Mouse (Mus musculus) myocyte (in vitro differentiated cells): ENCODE data around the gene Fshb. TPM values are rescaled to one million over a fixed set of nuclear protein-coding genes. Genes with fewer than 3 reads are reported as not detected.

Experiments used
- H3K27me3 ChIP-seq: one replicate; pipeline ENCODE4 v1.6.1; 2011; ENCODE audit not compliant: control insufficient read depth, insufficient read depth, insufficient read length
- H3K36me3 ChIP-seq: one replicate; pipeline ENCODE4 v1.6.1; 2011; ENCODE audit not compliant: control insufficient read depth, insufficient read depth
- H3K4me2 ChIP-seq: one replicate; pipeline ENCODE4 v1.6.1; 2011; ENCODE audit warnings: low read depth, control low read depth
- H3K4me3 ChIP-seq: one replicate; pipeline ENCODE4 v1.5.1; 2011; ENCODE audit warnings: mild to moderate bottlenecking, control low read depth, moderate library complexity
- H3K79me2 ChIP-seq: one replicate; pipeline ENCODE4 v1.6.1; 2011; ENCODE audit not compliant: control insufficient read depth, insufficient read depth
- H3ac ChIP-seq: one replicate; pipeline ENCODE4 v1.6.1; 2011; ENCODE audit not compliant: control insufficient read depth, insufficient read length
- CEBPB ChIP-seq: IDR thresholded peaks from 2 replicates; pipeline ENCODE4 v1.6.1; 2011; ENCODE audit warnings: mild to moderate bottlenecking, moderate library complexity; ENCODE audit not compliant: poor library complexity, insufficient read depth, severe bottlenecking
- E2F4 ChIP-seq: IDR thresholded peaks from one replicate; pipeline ENCODE4 v1.6.1; 2011; ENCODE audit warnings: mild to moderate bottlenecking, control low read depth, moderate library complexity; ENCODE audit not compliant: insufficient read depth
- MAX ChIP-seq: IDR thresholded peaks from one replicate; pipeline ENCODE4 v1.6.1; 2011; ENCODE audit warnings: low read depth, mild to moderate bottlenecking, control low read depth
- MYOD1 ChIP-seq, 3 experiments: IDR thresholded peaks; one replicate each; pipeline ENCODE4 v1.6.1; 2011; ENCODE audit warnings: control low read depth in 2 of 3, low read depth in 2 of 3, mild to moderate bottlenecking in 2 of 3, moderate library complexity in 1 of 3; ENCODE audit not compliant: insufficient read length in 2 of 3, control insufficient read depth in 1 of 3
- MYOG ChIP-seq, 3 experiments: IDR thresholded peaks; one replicate each; pipeline ENCODE4 v1.6.1; 2011; ENCODE audit warnings: control low read depth in 2 of 3, low read depth in 2 of 3, mild to moderate bottlenecking in 2 of 3; ENCODE audit not compliant: insufficient read length in 2 of 3, control insufficient read depth in 1 of 3, insufficient read depth in 1 of 3
- POLR2A ChIP-seq: IDR thresholded peaks from one replicate; pipeline ENCODE4 v1.6.1; 2011; ENCODE audit warnings: low read depth, mild to moderate bottlenecking, control low read depth, moderate library complexity; ENCODE audit not compliant: insufficient read length
- POLR2AphosphoS2 ChIP-seq: IDR thresholded peaks from one replicate; pipeline ENCODE4 v1.6.1; 2011; ENCODE audit warnings: low read depth, control low read depth; ENCODE audit not compliant: insufficient read length
- REST ChIP-seq: IDR thresholded peaks from one replicate; pipeline ENCODE4 v1.6.1; 2011; ENCODE audit warnings: mild to moderate bottlenecking, control low read depth, moderate library complexity; ENCODE audit not compliant: insufficient read depth, insufficient read length
- SRF ChIP-seq: IDR thresholded peaks from one replicate; pipeline ENCODE4 v1.6.1; 2011; ENCODE audit warnings: low read depth; ENCODE audit not compliant: control insufficient read depth, insufficient read length
- TCF12 ChIP-seq: IDR thresholded peaks from one replicate; pipeline ENCODE4 v1.6.1; 2011; ENCODE audit warnings: mild to moderate bottlenecking, control low read depth; ENCODE audit not compliant: poor library complexity, insufficient read depth, severe bottlenecking
- TCF3 ChIP-seq: IDR thresholded peaks from one replicate; pipeline ENCODE4 v1.6.1; 2011; ENCODE audit warnings: low read depth, control low read depth; ENCODE audit not compliant: insufficient read length
- USF1 ChIP-seq: IDR thresholded peaks from one replicate; pipeline ENCODE4 v1.6.1; 2011; ENCODE audit warnings: low read depth, mild to moderate bottlenecking, control low read depth, moderate library complexity
- polyA plus RNA-seq: library from polyadenylated mRNA; unstranded; fragments of >200 nt; fragmentation: generic; extraction: Trizol; gene quantifications from one replicate; pipeline ENCODE4 v1.2.1, GENCODE M21; 2012; ENCODE audit warnings: missing spikeins

Gene Fshb
- polyA plus RNA-seq, 1 experiment, result not detected

DNA sequence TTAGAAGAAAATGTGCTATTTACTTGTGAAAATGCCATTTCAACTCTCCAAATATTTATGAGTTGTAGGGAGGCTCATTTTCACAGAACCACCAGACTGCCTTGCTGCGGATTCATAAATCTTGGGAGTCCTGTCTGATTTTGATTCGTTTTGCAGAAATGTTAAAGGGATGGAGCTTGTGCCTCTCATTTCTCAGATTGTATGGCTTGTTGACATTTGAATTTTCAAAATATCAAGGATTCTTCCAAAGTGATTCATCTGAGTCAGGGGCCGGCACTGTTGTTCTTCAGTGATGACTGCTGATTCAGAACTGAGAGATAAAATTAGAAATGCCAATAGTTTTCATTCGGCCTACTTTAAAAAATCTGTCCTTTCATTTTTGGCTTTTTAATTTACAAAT, 18.6 kb downstream of the Fshb start:
- H3K27me3 ChIP-seq, result no peaks in the 10 kb centered on the region
- H3K79me2 ChIP-seq, result no peaks in the 10 kb centered on the region
- no peaks in the 10 kb centered on the region for H3K36me3 ChIP-seq
- no peak overlapping the region for H3ac ChIP-seq
- TF ChIP-seq POLR2A, result no peak
- TF ChIP-seq REST, result no peak
- TF ChIP-seq TCF3, result no peak
- TF ChIP-seq USF1, result no peak
- TF ChIP-seq SRF, result no peak
- TF ChIP-seq MYOG (IDR thresholded peaks at IDR 0.05; ENCODE audit: control insufficient read depth in 1 of 3, insufficient read depth in 1 of 3, insufficient read length in 2 of 3, low read depth in 2 of 3), result no peak
- no peak for TF ChIP-seq E2F4
- TF ChIP-seq POLR2AphosphoS2, result no peak
- no peak for TF ChIP-seq MAX
- no peak for TF ChIP-seq CEBPB
- no peak for TF ChIP-seq TCF12
- TF ChIP-seq MYOD1 (IDR thresholded peaks at IDR 0.05; ENCODE audit: control insufficient read depth in 1 of 3, insufficient read length in 2 of 3, low read depth in 2 of 3), result no peak
- H3K4me2 ChIP-seq, result no peak overlapping the region
- no peak overlapping the region for H3K4me3 ChIP-seq

- no peak overlapping the region for H3K4me3 ChIP-seq
- H3K27me3 ChIP-seq, result no peaks in the 10 kb centered on the region
- H3K4me2 ChIP-seq, result no peak overlapping the region
- H3K36me3 ChIP-seq, result no peaks in the 10 kb centered on the region
- no peaks in the 10 kb centered on the region for H3K79me2 ChIP-seq
- TF ChIP-seq CEBPB (no peak), POLR2A (no peak), POLR2AphosphoS2 (no peak), USF1 (no peak), MAX (no peak), TCF3 (no peak)
- H3ac ChIP-seq, result no peak overlapping the region
These were observed 23.5 kb downstream of the Fshb start for GRCm38 (mm10) chr2:107035980-107036379.

DNA sequence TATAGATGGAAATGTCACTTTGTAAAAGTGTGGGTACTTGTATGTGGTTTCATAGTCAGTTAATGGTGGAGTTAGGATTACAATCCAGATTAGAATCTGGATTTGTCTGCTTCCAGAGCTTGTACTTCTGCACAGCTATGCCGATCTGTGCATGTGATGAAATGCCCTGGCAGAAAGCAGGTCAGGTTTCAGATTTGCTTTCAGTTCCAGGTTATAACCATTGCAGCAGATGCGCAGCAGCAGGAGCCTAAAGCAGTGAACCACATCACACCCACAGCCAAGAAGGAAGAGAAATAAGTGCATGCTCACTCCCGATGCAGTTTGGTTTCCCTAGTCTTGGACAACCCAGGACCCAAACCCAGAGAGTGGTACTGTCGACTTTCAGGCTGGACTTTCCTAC, 34.8 kb downstream of the Fshb start:
- Histone ChIP-seq H3K79me2 (no peaks in the 10 kb centered on the region), H3ac (no peak overlapping the region), H3K4me3 (no peak overlapping the region), H3K27me3 (no peaks in the 10 kb centered on the region), H3K36me3 (no peaks in the 10 kb centered on the region), H3K4me2 (no peak overlapping the region)
- TF ChIP-seq TCF3 (no peak), MYOG (IDR thresholded peaks at IDR 0.05; ENCODE audit: control insufficient read depth in 1 of 3, insufficient read depth in 1 of 3, insufficient read length in 2 of 3, low read depth in 2 of 3) (no peak), REST (no peak), TCF12 (no peak), MAX (no peak), CEBPB (no peak), E2F4 (no peak), POLR2A (no peak), MYOD1 (IDR thresholded peaks at IDR 0.05; ENCODE audit: control insufficient read depth in 1 of 3, insufficient read length in 2 of 3, low read depth in 2 of 3) (no peak), POLR2AphosphoS2 (no peak)

DNA sequence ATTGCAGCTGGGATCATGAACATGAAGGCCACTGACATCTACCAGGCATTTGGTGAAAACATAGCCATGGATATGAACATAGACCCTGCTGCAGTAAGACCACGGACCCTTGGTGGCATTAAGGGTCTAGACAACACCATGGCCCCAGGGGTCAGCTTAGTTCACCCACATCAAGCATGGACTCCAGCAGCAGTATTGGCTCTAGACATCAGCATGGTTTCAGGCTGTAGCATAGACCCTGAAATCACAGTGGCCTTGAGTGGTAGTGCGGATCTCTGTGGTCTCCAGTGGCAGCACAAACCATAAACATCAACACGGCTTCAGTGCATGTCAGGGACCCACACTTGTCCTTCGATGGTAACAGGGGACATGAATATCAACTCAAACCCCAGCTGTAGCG, 36.7 kb downstream of the Fshb start:
- no peak for TF ChIP-seq POLR2AphosphoS2
- no peak for TF ChIP-seq SRF
- no peak for TF ChIP-seq MYOG (IDR thresholded peaks at IDR 0.05; ENCODE audit: control insufficient read depth in 1 of 3, insufficient read depth in 1 of 3, insufficient read length in 2 of 3, low read depth in 2 of 3)
- TF ChIP-seq E2F4, result no peak
- no peak for TF ChIP-seq POLR2A
- no peak for TF ChIP-seq TCF3
- TF ChIP-seq TCF12, result no peak
- no peak for TF ChIP-seq MYOD1 (IDR thresholded peaks at IDR 0.05; ENCODE audit: control insufficient read depth in 1 of 3, insufficient read length in 2 of 3, low read depth in 2 of 3)
- TF ChIP-seq MAX, result no peak
- no peak for TF ChIP-seq USF1
- TF ChIP-seq REST, result no peak
- TF ChIP-seq CEBPB, result no peak
- H3K4me3 ChIP-seq, result no peak overlapping the region
- H3ac ChIP-seq, result no peak overlapping the region
- no peak overlapping the region for H3K4me2 ChIP-seq
- H3K27me3 ChIP-seq, result no peaks in the 10 kb centered on the region
- H3K36me3 ChIP-seq, result no peaks in the 10 kb centered on the region
- H3K79me2 ChIP-seq, result no peaks in the 10 kb centered on the region

GRCm38 (mm10) chr2:107019331-107019730, 40.1 kb downstream of the Fshb start:
- Histone ChIP-seq H3K27me3 (no peaks in the 10 kb centered on the region), H3ac (no peak overlapping the region), H3K79me2 (no peaks in the 10 kb centered on the region), H3K4me3 (no peak overlapping the region), H3K36me3 (no peaks in the 10 kb centered on the region), H3K4me2 (no peak overlapping the region)
- no peak for TF ChIP-seq SRF
- TF ChIP-seq POLR2AphosphoS2, result no peak
- no peak for TF ChIP-seq MYOG (IDR thresholded peaks at IDR 0.05; ENCODE audit: control insufficient read depth in 1 of 3, insufficient read depth in 1 of 3, insufficient read length in 2 of 3, low read depth in 2 of 3)
- TF ChIP-seq CEBPB, result no peak
- TF ChIP-seq USF1, result no peak
- no peak for TF ChIP-seq POLR2A
- no peak for TF ChIP-seq REST
- no peak for TF ChIP-seq MAX
- TF ChIP-seq MYOD1 (IDR thresholded peaks at IDR 0.05; ENCODE audit: control insufficient read depth in 1 of 3, insufficient read length in 2 of 3, low read depth in 2 of 3), result no peak
- no peak for TF ChIP-seq TCF12
- no peak for TF ChIP-seq E2F4
- no peak for TF ChIP-seq TCF3
